Mouse (Mus musculus) ZHBTc4 (cell line): Measurements from ENCODE around the gene Zmym2.

Source experiments
- DNase-seq: peaks from one replicate; pipeline ENCODE4 v3.0.0-alpha.2; 2011; ENCODE audit warnings: low read depth, low spot score

Zmym2 gene

GRCm38 (mm10) chr14:56886594-56887513 lies at the start of gene Zmym2:
TSS of gene Zmym2 (plus strand) at chr14:56886653.
- DNase-seq = peak; percentile 87

DNA sequence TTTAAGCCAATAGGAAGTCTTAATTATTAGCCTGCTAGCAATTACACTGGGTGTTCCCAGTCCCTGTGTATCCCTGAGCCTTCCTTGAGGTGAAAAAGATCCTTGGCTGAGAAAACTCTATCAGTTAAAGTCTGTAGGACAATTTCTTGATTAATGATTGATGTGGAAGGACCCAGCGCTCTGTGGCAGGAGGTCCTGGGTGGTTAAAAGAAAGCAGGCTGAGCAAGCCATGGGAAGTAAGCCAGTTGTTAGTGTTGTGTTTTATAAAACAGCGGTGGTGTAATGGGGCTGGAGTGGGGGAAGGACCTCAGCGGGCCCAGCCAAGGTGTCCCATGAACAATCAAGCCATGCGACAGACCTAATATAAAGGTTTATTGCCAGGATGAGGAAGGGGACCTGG lies 42.4 kb upstream of the Zmym2 start:
- DNase-seq = no peak

GRCm38 (mm10) chr14:56844507-56844906 lies 41.9 kb upstream of the Zmym2 start:
- DNase-seq = no peak

GRCm38 (mm10) chr14:56848322-56848721 lies 38.1 kb upstream of the Zmym2 start:
- peak; percentile 72 for DNase-seq

- no peak for DNase-seq
These were observed 36.8 kb upstream of the Zmym2 start for GRCm38 (mm10) chr14:56849681-56850080.

DNA sequence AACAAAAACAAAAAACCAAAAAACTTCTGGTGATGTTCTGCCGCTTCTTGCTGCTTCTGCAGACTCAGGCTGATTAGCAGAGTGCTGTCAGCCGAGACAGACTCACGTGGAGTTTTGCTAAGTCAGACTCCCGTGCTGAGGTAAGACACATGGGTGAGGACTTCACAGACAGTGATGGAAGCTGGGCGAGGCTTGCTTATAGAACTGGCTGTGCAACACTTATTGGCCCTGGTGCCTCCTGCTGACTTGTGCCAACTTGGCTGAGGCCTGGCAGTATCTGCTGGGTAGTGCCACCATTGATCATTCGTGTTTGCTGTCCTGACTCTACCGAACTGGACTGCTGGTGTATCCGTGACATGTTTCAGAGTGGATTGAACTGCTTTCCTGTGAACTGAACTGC lies 22.4 kb upstream of the Zmym2 start:
- DNase-seq = no peak

DNA sequence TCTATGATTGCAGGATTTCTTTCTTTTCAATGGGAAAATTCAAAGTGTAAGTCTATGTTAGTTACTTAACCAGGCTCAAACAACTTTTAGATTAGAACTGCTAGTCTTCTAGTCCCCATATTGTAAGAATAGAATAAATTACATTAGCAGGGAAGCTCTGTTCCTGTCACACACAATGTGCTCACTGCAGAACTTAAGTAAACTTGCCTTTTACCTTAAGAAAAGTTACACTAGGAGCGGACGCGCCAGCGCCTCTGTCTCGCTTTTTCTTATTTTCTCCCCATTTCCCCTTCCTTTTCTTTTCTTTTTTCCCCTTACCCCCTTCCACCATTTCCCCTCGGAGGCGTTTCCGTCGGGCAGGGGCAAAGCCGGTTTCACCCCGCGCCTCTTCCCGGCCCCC lies 21.8 kb upstream of the Zmym2 start:
- DNase-seq = peak; percentile 13

DNA sequence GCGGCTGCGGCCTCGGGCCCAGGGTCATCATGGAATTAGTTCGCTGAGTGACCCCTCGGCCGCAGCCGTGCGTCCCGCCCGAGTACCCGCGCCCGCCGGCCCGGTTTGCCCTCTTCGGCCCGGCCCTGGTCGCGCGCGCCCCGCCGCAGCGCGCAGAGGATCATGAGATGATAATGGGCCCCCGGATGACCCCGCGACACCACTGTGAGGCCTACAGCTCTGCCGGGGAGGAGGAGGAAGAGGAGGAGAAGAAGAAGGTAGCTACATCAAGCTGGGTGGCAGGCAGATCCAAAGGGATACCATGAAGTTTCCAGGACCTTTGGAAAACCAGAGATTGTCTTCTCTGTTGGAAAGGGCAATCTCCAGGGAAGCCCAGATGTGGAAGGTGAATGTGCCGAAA lies 21.3 kb upstream of the Zmym2 start:
- peak; percentile 24 for DNase-seq

GRCm38 (mm10) chr14:56873525-56873924 lies 12.9 kb upstream of the Zmym2 start:
- peak; percentile 69 for DNase-seq

GRCm38 (mm10) chr14:56875586-56876159 lies 10.8 kb upstream of the Zmym2 start:
- no peak for DNase-seq

DNA sequence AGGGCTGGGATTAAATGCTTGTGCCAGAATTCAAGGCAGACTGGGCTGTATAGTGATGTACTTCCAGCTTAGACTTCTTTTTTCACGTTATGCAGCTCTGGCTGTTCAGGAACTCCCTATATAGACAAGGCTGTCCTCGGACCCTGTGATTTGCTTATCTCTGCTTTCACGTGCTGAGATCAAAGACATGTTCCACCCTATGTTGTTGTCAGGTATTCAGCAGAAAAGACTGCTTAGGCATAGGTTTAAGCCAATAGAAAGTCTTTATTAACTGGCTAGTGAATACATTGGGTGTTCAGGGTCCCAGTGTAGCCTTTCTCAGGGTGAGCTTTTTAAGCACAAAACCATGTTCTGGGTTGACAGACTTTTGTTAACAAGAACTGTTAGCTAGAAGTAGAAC lies 5.2 kb upstream of the Zmym2 start:
- no peak for DNase-seq

- DNase-seq = no peak
These were observed 3.0 kb upstream of the Zmym2 start for GRCm38 (mm10) chr14:56883431-56883830.

DNA sequence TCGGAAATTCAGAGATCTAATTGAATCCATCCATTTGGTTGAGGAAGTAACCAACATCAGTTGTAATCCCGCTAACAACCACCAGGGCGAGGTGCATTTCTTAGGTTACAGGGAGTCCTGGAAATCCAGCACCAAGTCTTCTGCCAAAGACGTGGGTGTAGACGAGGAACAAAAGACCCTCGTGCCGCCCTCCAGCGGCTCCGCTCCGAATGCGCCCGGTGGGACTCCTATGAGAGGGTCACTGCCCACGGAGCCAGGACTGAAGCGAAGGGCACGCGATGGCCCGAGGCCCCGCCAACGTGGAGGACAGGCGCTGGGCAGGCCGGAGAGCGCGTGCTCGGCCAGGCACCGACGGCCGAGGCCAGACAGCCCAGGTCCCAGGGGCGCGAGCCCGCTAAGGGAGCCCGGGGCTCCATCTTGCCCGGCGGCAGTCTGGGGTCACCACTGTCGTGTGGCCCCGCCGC lies 1.1 kb upstream of the Zmym2 start:
- DNase-seq = peak; percentile 96

- DNase-seq = peak; percentile 88
These were observed 363 bp upstream of the Zmym2 start for GRCm38 (mm10) chr14:56885986-56886593.

DNA sequence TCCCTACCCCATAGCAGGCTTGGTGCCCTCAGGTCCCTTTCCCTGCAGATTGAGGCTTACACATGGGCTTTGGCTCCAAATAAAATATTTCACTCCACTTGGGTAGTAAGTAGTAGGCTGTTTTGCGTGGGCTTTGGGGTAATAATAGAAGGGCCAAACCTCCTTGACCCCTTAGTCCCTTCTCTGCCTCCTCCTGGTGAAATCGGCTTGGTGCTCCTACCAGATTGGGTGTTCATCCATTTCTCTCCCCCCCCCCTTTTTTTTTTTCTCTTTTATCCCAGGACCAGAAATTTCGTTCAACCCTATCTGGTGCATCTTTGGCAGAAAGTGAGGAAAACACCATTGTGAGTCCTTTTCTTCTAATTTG lies 1.0 kb downstream of the Zmym2 start:
- no peak for DNase-seq

- DNase-seq = peak; percentile 89
These were observed 1.4 kb downstream of the Zmym2 start for GRCm38 (mm10) chr14:56887887-56888286.

DNA sequence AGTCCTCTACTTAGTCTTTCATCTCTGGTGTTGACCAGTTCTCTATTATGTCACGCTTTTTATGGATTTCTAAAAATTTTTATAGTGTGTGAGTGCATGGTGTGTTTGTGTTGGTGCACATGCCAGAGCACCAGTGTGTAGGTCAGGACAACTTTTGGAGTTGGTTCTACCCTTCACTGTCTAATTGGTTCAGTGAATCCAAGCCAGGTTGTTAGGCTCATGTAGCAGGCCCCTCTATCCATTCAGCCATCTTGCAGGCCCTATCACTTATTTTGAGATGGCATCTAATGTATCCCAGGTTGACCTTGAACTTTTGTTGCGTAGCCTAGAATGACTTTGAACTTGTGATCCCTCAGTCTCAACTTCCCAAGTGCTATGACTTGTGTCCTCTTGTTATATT lies 2.0 kb downstream of the Zmym2 start:
- no peak for DNase-seq

GRCm38 (mm10) chr14:56894417-56894816 lies 8.0 kb downstream of the Zmym2 start:
- DNase-seq = no peak

DNA sequence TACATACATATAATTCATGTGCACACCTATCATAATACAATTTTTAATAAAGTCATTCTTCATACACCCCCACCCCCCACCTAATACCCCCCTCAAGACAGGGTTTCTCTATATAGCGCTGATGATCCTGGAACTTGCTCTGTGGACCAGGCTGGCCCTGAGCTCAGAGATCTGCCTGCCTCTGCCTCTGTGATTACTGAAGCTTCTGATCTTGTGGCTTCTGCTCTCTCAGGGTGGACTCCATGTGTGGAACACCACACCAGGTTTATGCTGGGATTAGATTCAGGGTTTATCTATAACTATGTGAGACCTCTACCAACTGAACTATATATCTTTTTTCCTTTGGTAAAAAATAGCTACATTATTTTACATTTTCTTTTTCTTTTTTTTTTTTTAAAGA lies 10.1 kb downstream of the Zmym2 start:
- DNase-seq = no peak

DNA sequence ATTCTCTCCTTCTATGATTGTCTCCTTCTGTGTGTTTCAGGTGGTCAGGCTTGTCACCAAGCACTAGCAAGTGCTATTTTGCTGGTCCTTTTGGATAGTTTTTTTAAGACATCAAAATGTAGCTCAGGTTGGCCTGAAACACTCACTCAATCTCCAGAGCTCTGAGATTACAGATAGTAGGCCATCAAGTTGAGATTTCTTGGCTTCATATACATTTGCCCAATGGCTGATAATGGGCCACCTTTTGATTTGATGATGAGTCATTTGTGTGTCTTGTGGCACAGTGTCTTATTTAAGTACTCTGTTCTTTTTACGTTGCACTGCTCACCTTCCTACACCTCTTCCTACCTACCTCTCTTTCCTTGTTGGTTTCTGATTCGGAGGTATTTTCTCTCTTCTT lies 11.0 kb downstream of the Zmym2 start:
- DNase-seq = no peak

DNA sequence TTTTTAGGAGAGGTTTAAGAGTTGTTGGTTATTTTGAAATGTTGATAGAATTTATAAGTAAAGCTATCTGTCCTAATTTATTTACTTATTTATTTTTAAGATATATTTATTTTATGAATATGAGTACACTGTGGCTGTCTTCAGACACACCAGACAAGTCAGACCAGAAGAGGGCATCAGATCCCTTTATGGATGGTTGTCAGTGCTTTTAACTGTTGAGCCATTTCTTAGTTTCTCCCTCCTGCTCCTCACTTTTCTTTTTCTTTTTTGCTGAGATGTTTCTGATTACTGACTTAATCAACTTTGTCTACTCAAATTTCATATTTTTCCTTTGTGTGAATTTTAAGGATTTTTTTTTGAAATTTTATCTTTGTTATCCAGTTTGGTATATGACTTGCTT lies 13.2 kb downstream of the Zmym2 start:
- no peak for DNase-seq

GRCm38 (mm10) chr14:56903039-56903438 lies 16.6 kb downstream of the Zmym2 start:
- DNase-seq = no peak

DNA sequence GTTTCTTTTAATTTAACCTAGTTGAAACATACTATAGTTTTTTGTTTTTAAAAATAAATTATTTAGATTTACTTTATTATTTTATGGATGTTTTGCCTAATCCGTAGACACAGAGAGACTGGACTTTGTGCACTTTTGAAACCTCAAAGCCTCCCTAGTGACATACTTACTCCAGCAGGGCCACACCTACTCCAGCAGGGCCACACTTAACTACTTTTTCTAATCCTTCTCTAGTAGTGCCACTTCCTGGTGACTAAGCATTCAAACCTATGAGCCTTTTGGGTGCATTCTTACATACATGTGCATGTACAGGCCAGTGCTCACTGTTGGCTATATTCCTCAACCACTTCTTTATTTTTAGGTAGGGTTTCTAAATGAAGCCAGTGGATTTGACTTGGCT lies 19.2 kb downstream of the Zmym2 start:
- DNase-seq = no peak
